In the genomic region with DNA sequence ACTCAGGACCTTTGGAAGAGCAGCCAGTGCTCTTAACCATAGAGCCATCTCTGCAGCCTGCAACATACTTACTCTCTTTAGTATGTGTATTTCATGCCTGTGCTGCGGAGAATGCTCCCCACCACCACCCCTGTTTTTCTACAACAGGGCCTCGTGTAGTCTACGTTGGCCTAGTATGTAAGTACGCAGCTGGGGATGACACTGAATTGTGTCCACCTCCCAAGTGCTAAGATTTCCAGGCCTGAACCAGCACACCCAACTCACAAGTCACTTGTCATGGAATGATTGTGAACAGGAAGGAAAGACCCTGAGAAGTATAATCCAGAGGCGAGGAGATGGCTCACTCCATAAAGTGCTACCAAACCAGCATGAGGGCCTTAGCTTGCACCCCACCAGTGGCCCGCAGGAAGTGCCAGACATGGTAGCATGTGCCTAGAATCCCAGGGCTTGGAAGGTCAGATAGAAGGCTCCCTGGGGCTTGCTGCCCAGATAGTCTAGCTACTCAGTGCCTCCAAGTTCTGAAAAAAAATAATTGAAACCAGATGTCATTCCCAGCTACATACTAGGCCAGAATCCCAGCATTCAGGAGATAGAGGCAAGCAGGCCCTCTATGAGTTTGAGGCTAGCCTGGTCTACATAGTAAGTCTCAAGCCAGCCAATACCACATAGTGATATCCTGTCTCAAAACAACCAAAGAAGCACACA, we compare ENCODE assay signal across 16 mouse cellular contexts. TPM values are rescaled to one million over a fixed set of nuclear protein-coding genes. Genes with fewer than 3 reads are reported as not detected.
"Had no signal": no experiment of that assay in that cellular context is flagged by ENCODE, and none has a peak within 500 bp of the region (broad histone marks: within the 10 kb centered on the region; RNA-seq: fewer than 3 reads in every experiment).

No protein-coding gene starts in this region.

- H3K27ac ChIP-seq: limb, embryonic 12.5 days; liver, embryonic 13.5 days; lung, embryonic 15.5 days; macrophage; midbrain, embryonic 12.5 days; stomach, postnatal 0 days had no signal

- H3K27me3 ChIP-seq: limb, embryonic 12.5 days; liver, embryonic 13.5 days; lung, embryonic 15.5 days; midbrain, embryonic 12.5 days had no signal

- H3K4me1 ChIP-seq: liver, embryonic 13.5 days; lung, embryonic 15.5 days; midbrain, embryonic 12.5 days had no signal

- ATAC-seq: liver, postnatal 0 days had no signal

- H3K36me3 ChIP-seq: limb, embryonic 12.5 days; liver, embryonic 13.5 days; lung, embryonic 15.5 days; midbrain, embryonic 12.5 days had no signal

- H3K4me2 ChIP-seq: limb, embryonic 12.5 days; liver, embryonic 13.5 days; lung, embryonic 15.5 days; midbrain, embryonic 12.5 days had no signal

- H3K4me3 ChIP-seq: limb, embryonic 12.5 days; liver, embryonic 13.5 days; lung, embryonic 15.5 days; megakaryocyte, embryonic 14.5 days; midbrain, embryonic 12.5 days had no signal

- H3K9me3 ChIP-seq: limb, embryonic 12.5 days; liver, embryonic 13.5 days; lung, embryonic 15.5 days; midbrain, embryonic 12.5 days had no signal

- DNase-seq: kidney, adult 8-10 months; layer of hippocampus, adult 9-11 months; layer of hippocampus, postnatal 36 days; liver; liver, embryonic 13.5 days; liver, postnatal 0 days; lung, postnatal 14 days; retina, postnatal 1 day; right cerebral cortex, postnatal 14 days; thymus, postnatal 14 days had no signal

- H3K9ac ChIP-seq: limb, embryonic 12.5 days; liver, embryonic 13.5 days; liver, postnatal 0 days; lung, embryonic 15.5 days; midbrain, embryonic 12.5 days had no signal

RNA-seq across cellular contexts. Expression of a gene that starts 53.7 kb away (rescaled TPM):
- polyA plus RNA-seq: macrophage had no signal
